Mouse (Mus musculus) lung, embryonic 14.5 days (tissue): Measurements from ENCODE around the gene Cd177. TPM values are rescaled to one million over a fixed set of nuclear protein-coding genes. Genes with fewer than 3 reads are reported as not detected.
"Not testable (repeated sequence)": the region's sequence is repeated elsewhere in the genome, so short reads cannot be mapped to it uniquely, and the experiment has no call there.

Experiments used
- ATAC-seq: fragments of 200-750 bp; cut with Nextera tagmentation; 2 replicates; pipeline ENCODE4 v1.8.0; 2017; ENCODE audit warnings: mild to moderate bottlenecking, moderate TSS enrichment, moderate library complexity; ENCODE audit not compliant: insufficient read depth
- DNase-seq: peaks from one replicate; pipeline ENCODE4 v3.0.0-alpha.2; 2015
- H3K27ac ChIP-seq: fragments of 300-500 bp; sonication (generic); 2 replicates; pipeline ENCODE4 v1.5.1; 2014; ENCODE audit warnings: low read depth, mild to moderate bottlenecking, moderate library complexity
- H3K27me3 ChIP-seq: fragments of 300-500 bp; sonication (generic); 2 replicates; pipeline ENCODE4 v1.6.1; 2014; ENCODE audit warnings: low read length, control low read depth; ENCODE audit not compliant: insufficient read depth
- H3K36me3 ChIP-seq: fragments of 300-500 bp; sonication (generic); 2 replicates; pipeline ENCODE4 v1.6.1; 2014; ENCODE audit warnings: control low read depth; ENCODE audit not compliant: insufficient read depth
- H3K4me1 ChIP-seq: fragments of 300-500 bp; sonication (generic); 2 replicates; pipeline ENCODE4 v1.6.1; 2014; ENCODE audit warnings: antibody characterized with exemption, control low read depth; ENCODE audit not compliant: insufficient read depth
- H3K4me2 ChIP-seq: fragments of 300-500 bp; sonication (generic); 2 replicates; pipeline ENCODE4 v1.6.1; 2014; ENCODE audit warnings: mild to moderate bottlenecking
- H3K4me3 ChIP-seq: fragments of 300-500 bp; sonication (generic); 2 replicates; pipeline ENCODE4 v1.5.1; 2014; ENCODE audit warnings: low read depth, low read length
- H3K9ac ChIP-seq: fragments of 300-500 bp; sonication (generic); 2 replicates; pipeline ENCODE4 v1.6.1; 2014
- H3K9me3 ChIP-seq: fragments of 300-500 bp; sonication (generic); 2 replicates; pipeline ENCODE4 v1.6.1; 2016; ENCODE audit warnings: low read depth, low read length, control low read depth
- CTCF ChIP-seq: IDR thresholded peaks from 2 replicates; pipeline ENCODE4 v1.5.1; 2016; ENCODE audit warnings: antibody characterized with exemption, low read depth
- WGBS: fragments of 180-500 bp; shearing (Covaris S2); extraction: QIAGEN DNeasy Blood & Tissue Kit; methylation state at CpG from one replicate; pipeline ENCODE4 v1.1.7; 2014; 5-methylcytosine and 5-hydroxymethylcytosine counted together
- polyA plus RNA-seq: library from polyadenylated mRNA; unstranded; fragments of >200 nt; fragmentation: Nextera tagmentation; extraction: Ambion mirVana; gene quantifications from 2 replicates; pipeline ENCODE4 v1.2.1, GENCODE M21; 2014

Cd177 gene
- polyA plus RNA-seq, result 0.13 TPM in 1 of 2 replicates, not detected in the other

DNA sequence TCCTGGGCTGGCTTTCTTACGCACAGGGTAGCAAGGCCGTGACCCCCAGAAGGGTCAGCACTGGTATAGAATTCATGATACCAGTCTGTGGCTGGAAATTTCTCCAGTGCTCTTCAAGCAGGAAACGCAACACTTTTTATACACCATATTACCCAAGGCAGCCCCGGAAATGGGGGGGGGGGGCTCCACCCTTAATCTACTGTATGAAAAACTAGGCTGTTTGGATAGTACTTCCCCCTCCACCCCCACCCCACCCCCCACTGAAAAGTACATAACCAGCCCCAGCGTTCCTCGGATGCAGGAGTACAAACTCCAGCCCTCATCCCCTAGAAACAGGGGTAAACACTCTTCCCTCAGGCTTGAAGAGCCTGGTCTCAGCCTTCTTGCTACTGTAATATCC, at the start of gene Cd177:
Cd177 (minus strand) TSS at position 101 of the 400 bp plus-strand sequence.
- no peaks in the 10 kb centered on the region for H3K27me3 ChIP-seq
- WGBS, result 50% methylated on average over 6 of the region's 6 CpGs
- no peak within 1 kb of the TSS for H3K4me3 ChIP-seq
- no peaks in the 10 kb centered on the region for H3K9me3 ChIP-seq
- DNase-seq (no peak), ATAC-seq (no peak)
- no peak for TF ChIP-seq CTCF
- H3K4me1 ChIP-seq, result no peaks in the 10 kb centered on the region
- H3K27ac ChIP-seq, result no peak within 1 kb of the TSS
- H3K4me2 ChIP-seq, result no peak within 1 kb of the TSS
- H3K36me3 ChIP-seq, result no peaks in the 10 kb centered on the region
- H3K9ac ChIP-seq, result no peak within 1 kb of the TSS

DNA sequence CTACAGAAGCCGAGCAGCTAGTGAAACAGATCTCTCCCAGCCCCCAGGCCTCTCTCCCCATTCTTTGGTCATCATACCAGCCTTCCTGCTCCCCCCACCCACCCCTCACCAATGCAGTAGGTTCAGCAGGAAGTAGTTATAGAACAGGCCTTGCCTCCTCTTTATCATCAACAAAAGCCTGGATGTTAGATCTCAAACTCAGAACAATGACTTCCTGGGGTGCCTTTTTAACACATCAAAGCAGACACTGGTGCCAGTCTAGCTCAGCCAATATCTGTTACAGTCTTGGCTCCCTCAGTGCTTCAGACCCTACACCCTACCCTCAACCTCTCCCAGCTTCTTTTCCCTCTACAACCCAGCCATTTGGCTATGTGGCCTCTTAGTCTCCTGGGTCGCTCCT, 48.9 kb upstream of the Cd177 start:
- H3K9ac ChIP-seq, result no peak overlapping the region
- TF ChIP-seq CTCF, result no peak
- DNase-seq, result no peak
- ATAC-seq, result no peak
- no peaks in the 10 kb centered on the region for H3K27me3 ChIP-seq
- H3K36me3 ChIP-seq, result no peaks in the 10 kb centered on the region
- no peak overlapping the region for H3K4me3 ChIP-seq
- H3K9me3 ChIP-seq, result no peaks in the 10 kb centered on the region
- WGBS, result 41% methylated on average over 2 of the region's 2 CpGs
- no peak overlapping the region for H3K27ac ChIP-seq
- H3K4me2 ChIP-seq, result no peak overlapping the region
- no peaks in the 10 kb centered on the region for H3K4me1 ChIP-seq

DNA sequence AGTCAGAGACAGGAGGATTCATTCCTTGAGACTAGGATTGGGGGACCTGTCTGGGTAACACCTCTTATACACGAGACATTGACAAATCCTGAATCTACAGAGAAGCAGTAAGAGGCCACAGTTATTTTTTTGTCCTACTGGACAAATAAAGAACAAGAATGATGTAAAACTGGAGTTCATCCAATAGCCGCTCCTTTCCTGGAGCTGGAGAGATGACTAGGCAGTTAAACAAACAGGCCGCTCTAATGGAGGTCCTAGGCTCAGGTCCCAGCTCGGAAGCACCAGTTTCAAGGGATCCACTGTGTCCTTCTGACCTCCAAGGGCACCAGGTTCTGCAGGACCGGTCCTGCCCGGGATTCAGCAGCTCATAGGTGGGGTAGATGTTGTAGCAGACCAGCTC, 44.7 kb upstream of the Cd177 start:
- ATAC-seq (no peak), DNase-seq (peak; percentile 18)
- Histone ChIP-seq H3K9me3 (no peaks in the 10 kb centered on the region), H3K4me3 (no peak overlapping the region), H3K4me1 (no peaks in the 10 kb centered on the region), H3K27me3 (no peaks in the 10 kb centered on the region), H3K9ac (no peak overlapping the region), H3K27ac (no peak overlapping the region), H3K4me2 (no peak overlapping the region), H3K36me3 (no peaks in the 10 kb centered on the region)
- TF ChIP-seq CTCF, result no peak
- WGBS, result 36% methylated on average over 6 of the region's 6 CpGs

DNA sequence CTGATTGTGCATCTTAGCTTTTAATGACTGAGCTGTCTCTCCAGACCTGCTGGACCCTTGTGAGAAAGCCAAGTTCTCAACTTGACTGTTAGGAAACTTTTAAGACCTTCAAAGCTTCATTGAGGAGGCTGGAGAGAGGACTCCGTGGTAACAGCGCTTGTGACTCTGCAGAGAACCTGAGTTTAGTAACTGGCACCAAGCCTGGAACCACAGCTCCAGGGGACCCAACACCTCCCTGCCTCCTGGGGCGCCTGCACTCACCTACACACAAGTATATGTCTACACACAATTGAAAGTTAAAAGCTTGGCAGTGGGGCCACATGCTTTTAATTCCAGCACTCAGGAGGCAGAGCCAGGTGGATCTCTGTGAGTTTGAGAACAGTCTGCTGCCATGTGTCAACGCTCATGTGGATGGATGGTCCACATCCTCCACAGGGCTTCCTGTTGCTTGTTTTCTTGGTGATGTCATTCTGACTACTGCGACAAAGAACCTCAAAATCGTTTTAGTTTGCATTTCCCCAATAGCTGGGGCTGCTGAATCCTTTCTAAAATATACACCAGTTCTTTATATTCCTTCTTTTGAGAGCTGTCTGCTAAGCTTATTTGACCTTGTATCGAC, 42.1 kb upstream of the Cd177 start:
- Histone ChIP-seq H3K9ac (no peak overlapping the region), H3K4me1 (no peaks in the 10 kb centered on the region), H3K36me3 (no peaks in the 10 kb centered on the region), H3K4me3 (no peak overlapping the region), H3K27me3 (no peaks in the 10 kb centered on the region), H3K4me2 (no peak overlapping the region), H3K9me3 (no peaks in the 10 kb centered on the region), H3K27ac (no peak overlapping the region)
- no peak for TF ChIP-seq CTCF
- 57% methylated on average over 7 of the region's 7 CpGs for WGBS
- no peak for ATAC-seq
- no peak for DNase-seq

DNA sequence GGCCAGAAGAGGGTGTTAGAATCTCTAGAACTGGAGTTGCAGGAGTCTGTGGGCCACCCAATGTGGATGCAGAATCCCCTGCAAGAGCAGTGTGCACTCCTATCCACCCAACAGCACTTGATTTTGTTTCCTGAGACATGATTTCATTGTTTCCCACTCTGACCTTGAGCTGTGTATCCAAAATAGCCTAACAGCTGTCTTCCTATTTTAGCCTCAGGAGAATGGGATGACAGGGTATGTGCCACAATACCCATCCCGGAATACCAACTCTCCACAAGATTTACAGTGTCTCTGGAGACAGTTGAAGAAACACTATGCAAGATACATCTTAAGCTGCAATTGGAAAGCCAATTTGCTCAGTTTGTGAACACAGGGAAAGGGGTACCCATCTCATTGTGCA, 37.8 kb upstream of the Cd177 start:
- TF ChIP-seq CTCF, result no peak
- no peaks in the 10 kb centered on the region for H3K36me3 ChIP-seq
- H3K27me3 ChIP-seq, result no peaks in the 10 kb centered on the region
- no peaks in the 10 kb centered on the region; the same call in 1 of the 2 replicates for H3K9me3 ChIP-seq
- no peak overlapping the region for H3K9ac ChIP-seq
- DNase-seq (no peak), ATAC-seq (no peak)
- H3K4me2 ChIP-seq, result no peak overlapping the region
- no peaks in the 10 kb centered on the region for H3K4me1 ChIP-seq
- no peak overlapping the region for H3K4me3 ChIP-seq
- H3K27ac ChIP-seq, result no peak overlapping the region
- WGBS, result 83% methylated on average over 1 of the region's 1 CpGs

DNA sequence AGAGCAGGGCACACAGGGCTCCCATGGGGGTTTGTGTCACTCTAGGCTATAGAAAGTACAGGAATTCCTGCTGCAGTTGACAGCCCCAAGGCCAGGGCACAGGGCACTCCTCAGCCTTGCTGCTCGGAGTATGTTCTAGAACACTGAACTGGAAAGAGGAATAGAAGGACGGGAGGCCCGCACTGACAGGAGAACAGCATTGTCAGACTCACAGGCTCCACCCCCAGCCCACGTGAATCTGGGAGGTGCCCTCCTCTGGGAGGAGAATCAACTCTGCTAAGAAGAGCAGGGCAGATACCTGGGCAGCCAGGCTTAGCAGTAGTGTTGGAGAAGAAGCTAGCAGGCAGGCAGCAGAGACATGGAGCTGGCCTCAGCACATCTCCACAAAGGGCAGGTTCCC, 16.8 kb upstream of the Cd177 start, which contains the start of gene Ceacam10:
Ceacam10 (plus strand) TSS at position 289 of the 400 bp plus-strand sequence.
- not testable (repeated sequence) for H3K36me3 ChIP-seq, DNase-seq, ATAC-seq, H3K4me1 ChIP-seq, H3K27me3 ChIP-seq, H3K4me2 ChIP-seq, H3K9ac ChIP-seq, H3K27ac ChIP-seq, H3K4me3 ChIP-seq, H3K9me3 ChIP-seq
- 33% methylated on average over 4 of the region's 4 CpGs for WGBS

DNA sequence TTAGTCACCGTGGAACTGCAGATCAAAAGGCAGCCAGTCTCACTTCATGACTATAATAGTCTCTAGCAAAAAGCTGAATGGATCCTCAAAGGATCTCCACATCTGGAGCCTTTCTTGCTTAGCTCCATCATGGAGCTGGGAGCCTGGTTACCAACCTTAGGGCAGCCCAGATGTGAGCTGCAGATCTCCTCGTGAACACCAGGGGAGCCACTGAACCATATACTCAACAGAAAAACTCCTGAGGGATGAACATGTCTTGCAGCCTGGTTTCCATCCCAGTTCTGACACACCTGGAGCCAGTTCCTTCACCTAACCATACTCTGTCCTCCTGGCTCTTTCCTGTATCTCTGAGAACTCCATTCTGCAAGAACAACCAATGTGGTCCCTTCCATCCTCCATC, 16.0 kb upstream of the Cd177 start:
- ATAC-seq, result no peak
- Histone ChIP-seq H3K9me3 (no peaks in the 10 kb centered on the region), H3K27me3 (no peaks in the 10 kb centered on the region), H3K4me2 (no peak overlapping the region), H3K9ac (no peak overlapping the region), H3K36me3 (no peaks in the 10 kb centered on the region), H3K4me1 (no peaks in the 10 kb centered on the region), H3K27ac (no peak overlapping the region), H3K4me3 (no peak overlapping the region)
- TF ChIP-seq CTCF, result no peak
- DNase-seq, result no peak
- 74% methylated on average over 2 of the region's 2 CpGs for WGBS
